ENCODE assay signal across 10 mouse cellular contexts in genomic region chr4:121023941-121024340, GRCm38 (mm10). TPM values are rescaled to one million over a fixed set of nuclear protein-coding genes. Genes with fewer than 3 reads are reported as not detected.
DNase-seq lines count a peak whose midpoint lies in the region; ATAC-seq and TF ChIP-seq lines count a peak whose summit lies in the region.
"Had no signal": no experiment of that assay in that cellular context is flagged by ENCODE, and none has a peak within 500 bp of the region (broad histone marks: within the 10 kb centered on the region; RNA-seq: fewer than 3 reads in every experiment).

No protein-coding gene starts in this region.

- H3K4me3 ChIP-seq in lung, embryonic 16.5 days (ENCODE audit: low read length) = no peak overlapping the region
- no peak overlapping the region for H3K4me3 ChIP-seq in stomach, postnatal 0 days (ENCODE audit: low read depth, low read length)
- no peak overlapping the region for H3K4me3 ChIP-seq in hindbrain, embryonic 10.5 days
- H3K4me3 ChIP-seq: neural tube, embryonic 13.5 days had no signal

- no peak overlapping the region for H3K27ac ChIP-seq in lung, embryonic 16.5 days (ENCODE audit: low read length)
- no peak overlapping the region for H3K27ac ChIP-seq in stomach, postnatal 0 days (replicated peaks)
- H3K27ac ChIP-seq in hindbrain, embryonic 10.5 days = no peak overlapping the region
- H3K27ac ChIP-seq: neural tube, embryonic 13.5 days had no signal

- no peak for TF ChIP-seq EP300 in stomach, postnatal 0 days (optimal IDR thresholded peaks at IDR 0.05)

- H3K27me3 ChIP-seq in lung, embryonic 16.5 days (ENCODE audit: control insufficient read depth, insufficient read depth, low read depth, low read length) = no peaks in the 10 kb centered on the region
- H3K27me3 ChIP-seq in stomach, postnatal 0 days (ENCODE audit: control insufficient read depth, insufficient read depth, low read length) = no peaks in the 10 kb centered on the region
- H3K27me3 ChIP-seq in hindbrain, embryonic 10.5 days (ENCODE audit: insufficient read depth, poor library complexity, severe bottlenecking) = no peaks in the 10 kb centered on the region
- H3K27me3 ChIP-seq: neural tube, embryonic 13.5 days had no signal

- no peak for TF ChIP-seq CTCF in stomach, postnatal 0 days (IDR thresholded peaks at IDR 0.05; ENCODE audit: low read depth)

- DNase-seq in ovary, adult 18-20 months (ENCODE audit: low spot score) = peak; percentile 25
- DNase-seq in ovary, postnatal 10 days (ENCODE audit: low spot score) = no peak
- peak; percentile 60 for DNase-seq in stomach, postnatal 0 days (ENCODE audit: low spot score)
- DNase-seq in hindbrain, embryonic 10.5 days (ENCODE audit: low spot score) = no peak
- no peak for DNase-seq in cerebellum, postnatal 25 days

- H3K36me3 ChIP-seq in lung, embryonic 16.5 days (ENCODE audit: control insufficient read depth, insufficient read depth, low read length) = no peaks in the 10 kb centered on the region
- no peaks in the 10 kb centered on the region for H3K36me3 ChIP-seq in stomach, postnatal 0 days (ENCODE audit: control insufficient read depth, insufficient read depth, low read length)
- no peaks in the 10 kb centered on the region for H3K36me3 ChIP-seq in hindbrain, embryonic 10.5 days
- H3K36me3 ChIP-seq: neural tube, embryonic 13.5 days had no signal

- 71% methylated on average over 2 of the region's 2 CpGs for WGBS in lung, embryonic 16.5 days
- 88% methylated on average over 2 of the region's 2 CpGs for WGBS in stomach, postnatal 0 days
- WGBS in hindbrain, embryonic 10.5 days = 95% methylated on average over 2 of the region's 2 CpGs

- peak; percentile 67 for ATAC-seq in common myeloid progenitor, adult 5-6 weeks (replicated peaks; ENCODE audit: low read depth, poor library complexity, severe bottlenecking)
- ATAC-seq in lung, embryonic 16.5 days (ENCODE audit: low read depth) = peak; percentile 37; the same call in 1 of the 2 replicates
- peak; percentile 83 for ATAC-seq in stomach, postnatal 0 days (ENCODE audit: low FRiP score, low TSS enrichment)
- ATAC-seq: activated CD4-positive, CD25-positive, alpha-beta regulatory T cell, adult 4 months; forebrain, embryonic 16.5 days had no signal

- H3K9ac ChIP-seq in lung, embryonic 16.5 days (ENCODE audit: low read length) = no peak overlapping the region
- no peak overlapping the region for H3K9ac ChIP-seq in stomach, postnatal 0 days (ENCODE audit: low read length)
- H3K9ac ChIP-seq: neural tube, embryonic 13.5 days had no signal

- H3K9me3 ChIP-seq in lung, embryonic 16.5 days (ENCODE audit: control insufficient read depth, low read length) = no peaks in the 10 kb centered on the region
- H3K9me3 ChIP-seq in stomach, postnatal 0 days (ENCODE audit: control insufficient read depth, low read length) = no peaks in the 10 kb centered on the region
- no peaks in the 10 kb centered on the region for H3K9me3 ChIP-seq in hindbrain, embryonic 10.5 days
- H3K9me3 ChIP-seq: neural tube, embryonic 13.5 days had no signal

- no peak overlapping the region for H3K4me2 ChIP-seq in lung, embryonic 16.5 days (ENCODE audit: low read depth, low read length)
- no peak overlapping the region for H3K4me2 ChIP-seq in stomach, postnatal 0 days (replicated peaks; ENCODE audit: low read depth)
- H3K4me2 ChIP-seq: neural tube, embryonic 13.5 days had no signal

- no peaks in the 10 kb centered on the region; the same call in 1 of the 2 replicates for H3K4me1 ChIP-seq in lung, embryonic 16.5 days (replicated peaks; ENCODE audit: control insufficient read depth, insufficient read depth, low read length)
- no peaks in the 10 kb centered on the region for H3K4me1 ChIP-seq in stomach, postnatal 0 days (replicated peaks; ENCODE audit: control insufficient read depth, insufficient read depth)
- peaks cover 4% of the 10 kb centered on the region; the same call in 1 of the 2 replicates for H3K4me1 ChIP-seq in hindbrain, embryonic 10.5 days (replicated peaks)
- H3K4me1 ChIP-seq: neural tube, embryonic 13.5 days had no signal

RNA-seq across cellular contexts. Expression of gene Smap2, which starts 6.9 kb away (rescaled TPM):
- total RNA-seq in common myeloid progenitor, adult 5-6 weeks (2017) = 63.8 and 81.6 TPM in 2 replicates
- 12.3 and 12.6 TPM in 2 replicates for polyA plus RNA-seq in lung, embryonic 16.5 days (2015; fragmentation: Nextera tagmentation; extraction: Ambion mirVana)
- polyA plus RNA-seq in stomach, postnatal 0 days (2015; fragmentation: Nextera tagmentation; extraction: Ambion mirVana) = 16.1 and 17.3 TPM in 2 replicates
- polyA plus RNA-seq in hindbrain, embryonic 10.5 days (2016; fragmentation: Nextera tagmentation; extraction: Ambion mirVana) = 15.2 and 19.2 TPM in 2 replicates

RNA-seq across cellular contexts. Expression of gene Col9a2, which starts 15.2 kb away (rescaled TPM):
- not detected in 2 replicates for total RNA-seq in common myeloid progenitor, adult 5-6 weeks (2017)
- polyA plus RNA-seq in lung, embryonic 16.5 days (2015; fragmentation: Nextera tagmentation; extraction: Ambion mirVana) = 5.1 and 5.9 TPM in 2 replicates
- polyA plus RNA-seq in stomach, postnatal 0 days (2015; fragmentation: Nextera tagmentation; extraction: Ambion mirVana) = 5.7 and 7.6 TPM in 2 replicates
- 6.4 and 6.5 TPM in 2 replicates for polyA plus RNA-seq in hindbrain, embryonic 10.5 days (2016; fragmentation: Nextera tagmentation; extraction: Ambion mirVana)
- polyA plus RNA-seq: activated CD4-positive, CD25-positive, alpha-beta regulatory T cell, adult 4 months had no signal

Comparison
In these comparisons a context has a peak if more than half of its experiments do, and no peak if none do; other contexts are left out.
1. DNase-seq: peak in ovary, adult 18-20 months (single experiment) and stomach, postnatal 0 days (single experiment); none in ovary, postnatal 10 days (single experiment), hindbrain, embryonic 10.5 days (single experiment) and cerebellum, postnatal 25 days (0 of 2).
2. Peak in every context shown above with its lines, with median percentiles within 50 percentile points of each other: ATAC-seq.